Mouse (Mus musculus): ENCODE measurements around the gene Dpp9.

- no peak for TF ChIP-seq POLR2A (IDR thresholded peaks at IDR 0.05; ENCODE audit: extremely low read depth, insufficient read depth, low read length)
- no peak for TF ChIP-seq CTCF (IDR thresholded peaks at IDR 0.05; ENCODE audit: low read depth, low read length)
These were observed 546 bp upstream of the Dpp9 start for GRCm38 (mm10) chr17:56219251-56219650.

Data from liver, adult 2 months (tissue).